Mouse (Mus musculus) small intestine, adult 2 months (tissue): Measurements from ENCODE around the gene Abl1.

Experiments used
- CTCF ChIP-seq: fragments of 200-500 bp; IDR thresholded peaks from 2 replicates; pipeline ENCODE4 v1.5.1; 2012; ENCODE audit warnings: low read depth, mild to moderate bottlenecking, control low read depth, inconsistent platforms, low read length, moderate library complexity, mixed read lengths; ENCODE audit not compliant: insufficient replicate concordance, insufficient read length; ENCODE audit errors: extremely low read depth
- POLR2A ChIP-seq: fragments of 200-500 bp; IDR thresholded peaks from 2 replicates; pipeline ENCODE4 v1.6.1; 2012; ENCODE audit warnings: low read depth, mild to moderate bottlenecking, control low read depth, inconsistent platforms, low read length, moderate library complexity

- TF ChIP-seq CTCF (peak; percentile 47; the same call in 1 of the 2 replicates), POLR2A (no peak)
Measured at GRCm38 (mm10) chr2:31698209-31698608, 10.0 kb downstream of the Abl1 start.
